Mouse (Mus musculus) A20 (cell line): Measurements from ENCODE around the gene Hoxb8.

Source experiments
- DNase-seq: peaks from one replicate; pipeline ENCODE4 v3.0.0-alpha.2; 2011; ENCODE audit warnings: low read depth, low spot score

Gene Hoxb8

DNA sequence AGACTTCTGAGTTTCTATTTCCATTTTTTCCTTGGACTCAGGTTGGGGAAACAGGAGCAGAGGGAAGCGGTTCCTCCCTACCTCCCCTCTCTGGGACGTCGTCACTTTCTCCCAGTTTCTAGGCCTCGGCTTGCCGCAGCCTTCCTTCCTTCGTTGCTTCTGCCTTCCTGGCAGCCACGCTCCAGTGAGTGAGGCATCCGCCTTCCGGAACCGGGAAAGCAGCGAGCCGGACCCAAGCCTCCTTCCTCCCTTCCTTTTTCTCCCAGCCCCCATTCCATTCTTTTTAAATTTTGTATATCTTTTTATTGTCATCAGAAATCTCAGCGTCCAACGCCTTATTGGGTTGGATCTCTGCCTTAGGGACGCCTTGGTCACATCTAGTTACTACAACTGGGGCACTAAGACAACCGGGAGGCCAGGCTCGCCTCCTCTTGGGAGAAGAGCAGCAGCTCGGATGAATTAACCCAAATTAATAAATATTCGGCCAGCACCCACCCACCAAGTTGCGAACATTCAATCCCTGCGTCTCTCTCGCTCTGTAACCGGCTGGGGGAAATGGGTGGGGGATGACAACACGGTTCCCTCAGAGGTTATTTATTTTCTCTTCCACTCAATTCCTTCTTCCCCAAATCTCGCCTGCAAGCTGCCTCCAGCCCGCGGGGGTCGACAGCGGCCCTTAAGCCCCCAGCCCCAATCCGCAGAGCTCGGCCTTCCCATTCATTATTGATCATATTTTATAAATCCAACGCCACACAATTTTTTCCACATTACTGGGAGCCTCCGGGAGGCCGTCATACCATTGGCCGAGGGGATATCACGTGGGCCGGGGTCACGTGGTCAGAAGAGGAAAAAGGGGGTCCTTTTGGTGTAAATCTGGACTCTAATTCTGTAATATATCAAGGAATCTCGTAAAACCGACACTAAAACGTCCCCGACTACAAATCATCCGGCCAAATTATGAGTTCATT, 4.3 kb downstream of the Hoxb8 start, which contains the start of gene Hoxb7:
Gene Hoxb7, plus strand, starts transcription at position 853 of the 968 bp plus-strand sequence.
- peak; percentile 26 for DNase-seq

DNA sequence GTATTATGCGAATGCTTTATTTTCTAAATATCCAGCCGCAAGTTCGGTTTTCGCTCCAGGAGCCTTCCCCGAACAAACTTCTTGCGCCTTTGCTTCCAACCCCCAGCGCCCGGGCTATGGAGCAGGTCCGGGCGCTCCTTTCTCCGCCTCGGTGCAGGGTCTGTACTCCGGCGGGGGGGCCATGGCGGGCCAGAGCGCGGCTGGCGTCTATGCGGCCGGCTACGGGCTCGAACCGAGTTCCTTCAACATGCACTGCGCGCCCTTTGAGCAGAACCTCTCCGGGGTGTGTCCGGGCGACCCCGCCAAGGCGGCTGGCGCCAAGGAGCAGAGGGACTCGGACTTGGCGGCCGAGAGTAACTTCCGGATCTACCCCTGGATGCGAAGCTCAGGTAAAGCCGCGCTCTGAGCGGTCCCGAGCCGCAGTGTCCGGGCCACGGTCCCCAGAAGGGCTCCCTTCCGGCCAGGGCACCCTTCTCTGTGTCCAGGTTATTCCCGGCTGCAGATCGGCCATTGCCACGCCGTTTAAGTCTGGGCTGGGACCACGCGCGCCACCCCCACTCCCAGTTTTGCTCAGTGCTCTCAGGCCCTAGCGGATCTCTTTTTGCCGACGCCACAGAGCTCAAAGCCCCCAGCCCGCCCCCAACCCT, 5.2 kb downstream of the Hoxb8 start:
- no peak for DNase-seq

GRCm38 (mm10) chr11:96287411-96287810, 5.7 kb downstream of the Hoxb8 start:
- no peak for DNase-seq

DNA sequence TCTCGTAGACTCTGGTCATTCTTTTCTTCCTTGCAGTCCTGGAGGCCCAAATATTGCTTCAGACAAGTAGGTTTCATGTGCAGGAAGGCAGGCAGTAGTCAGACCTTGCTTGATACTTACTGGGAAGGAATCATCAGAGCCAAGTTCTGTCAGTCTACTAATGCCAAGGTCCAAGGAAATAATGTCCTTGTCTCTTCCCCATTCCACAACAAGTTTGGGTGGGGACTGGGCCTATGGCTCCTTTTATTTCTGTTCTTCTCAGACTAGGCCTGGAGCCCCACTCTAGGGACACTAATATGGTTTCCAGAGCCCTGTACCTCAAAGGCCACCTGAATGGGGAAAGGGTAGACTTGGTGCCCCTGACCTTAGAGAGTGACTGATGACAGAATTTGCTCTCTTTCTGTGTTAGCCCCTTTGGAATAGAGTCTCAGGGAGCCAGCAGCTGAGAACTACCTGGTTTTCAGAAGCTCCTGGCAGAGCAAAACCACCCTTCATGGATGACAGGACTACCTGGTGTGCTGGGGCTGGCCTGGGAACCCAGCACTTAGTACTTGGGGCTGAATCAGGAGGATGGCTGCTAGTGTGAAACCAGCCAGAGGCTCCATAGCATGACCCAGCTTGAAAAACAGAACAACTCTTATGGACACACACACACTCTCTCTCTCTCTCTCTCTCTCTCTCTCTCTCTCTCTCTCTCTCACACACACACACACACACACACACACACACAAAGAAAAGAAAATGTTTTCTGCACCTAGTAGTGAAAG, 6.9 kb downstream of the Hoxb8 start:
- peak; percentile 37 for DNase-seq

DNA sequence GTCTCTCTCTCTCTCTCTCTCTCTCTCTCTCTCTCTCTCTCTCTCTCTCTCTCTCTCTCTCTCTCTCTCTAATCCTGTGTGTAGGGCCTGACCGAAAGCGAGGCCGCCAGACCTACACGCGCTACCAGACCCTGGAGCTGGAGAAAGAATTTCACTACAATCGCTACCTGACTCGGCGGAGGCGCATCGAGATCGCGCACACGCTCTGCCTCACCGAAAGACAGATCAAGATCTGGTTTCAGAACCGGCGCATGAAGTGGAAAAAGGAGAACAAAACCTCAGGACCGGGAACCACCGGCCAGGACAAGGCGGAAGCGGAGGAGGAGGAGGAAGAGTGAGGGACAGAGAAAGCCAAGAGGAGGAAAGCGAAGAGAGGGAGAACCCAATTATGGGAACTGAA, 7.6 kb downstream of the Hoxb8 start:
- DNase-seq = no peak

DNA sequence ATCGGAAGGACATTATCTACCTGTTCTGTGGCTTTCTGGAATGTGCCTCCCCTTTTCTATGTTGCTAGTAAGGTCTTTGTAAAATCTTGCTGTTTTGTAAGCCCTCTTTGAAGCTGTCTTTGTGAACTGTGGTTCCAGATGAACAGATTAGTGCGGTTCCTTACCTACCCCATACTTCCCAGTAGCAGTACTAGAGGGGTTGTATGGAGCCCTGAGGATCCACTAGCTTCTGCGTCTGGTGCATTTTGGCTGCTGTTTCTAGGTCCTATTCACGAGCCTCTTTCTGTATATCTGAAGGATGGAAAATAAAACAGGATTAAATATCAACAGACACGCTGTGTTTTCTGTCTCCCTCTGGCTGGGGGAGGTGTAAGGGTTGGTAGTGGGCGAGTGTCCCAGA, 8.1 kb downstream of the Hoxb8 start:
- peak; percentile 74 for DNase-seq

GRCm38 (mm10) chr11:96290705-96291355, 9.1 kb downstream of the Hoxb8 start:
- peak; percentile 73 for DNase-seq

GRCm38 (mm10) chr11:96291681-96292564, 10.2 kb downstream of the Hoxb8 start, which contains the start of gene Hoxb6:
Hoxb6 (plus strand) TSS chr11:96292476.
- peak; percentile 88 for DNase-seq

DNA sequence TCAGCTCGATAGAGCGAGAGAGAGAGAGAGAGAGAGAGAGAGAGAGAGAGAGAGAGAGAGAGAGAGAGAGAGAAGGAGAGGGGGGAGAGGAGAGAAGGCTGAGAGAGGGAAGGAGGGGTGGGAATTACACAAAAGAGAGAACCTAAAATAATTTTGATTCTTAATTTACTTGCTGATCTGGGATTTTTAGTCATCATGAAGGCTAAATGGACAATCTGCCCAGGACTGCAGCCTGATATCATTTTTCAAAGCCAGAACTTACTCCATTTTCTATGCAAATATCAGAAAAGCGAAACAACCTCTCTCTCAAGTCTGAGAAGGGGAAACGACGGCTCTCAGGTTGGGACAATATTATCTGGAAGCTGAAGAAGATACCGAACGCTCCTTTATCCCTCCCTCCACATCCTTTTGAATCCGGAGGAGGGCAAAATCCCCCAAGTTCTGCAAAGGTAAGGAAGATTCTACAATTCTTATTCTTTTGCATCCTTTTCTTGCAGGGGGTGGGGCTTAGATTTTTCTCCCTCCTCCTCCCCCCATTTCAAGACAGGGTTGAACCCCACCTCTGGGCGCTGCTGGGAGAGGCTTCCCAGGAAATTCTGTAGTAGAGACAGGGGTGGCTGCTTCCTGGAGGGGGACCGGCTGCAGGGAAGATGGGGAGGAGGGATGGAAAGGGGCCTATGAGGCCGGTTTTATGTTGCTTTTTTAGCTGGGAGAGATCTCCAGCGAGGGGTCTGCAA, 11.0 kb downstream of the Hoxb8 start:
- DNase-seq = peak; percentile 87

GRCm38 (mm10) chr11:96293302-96293921, 11.7 kb downstream of the Hoxb8 start:
- DNase-seq = peak; percentile 67

DNA sequence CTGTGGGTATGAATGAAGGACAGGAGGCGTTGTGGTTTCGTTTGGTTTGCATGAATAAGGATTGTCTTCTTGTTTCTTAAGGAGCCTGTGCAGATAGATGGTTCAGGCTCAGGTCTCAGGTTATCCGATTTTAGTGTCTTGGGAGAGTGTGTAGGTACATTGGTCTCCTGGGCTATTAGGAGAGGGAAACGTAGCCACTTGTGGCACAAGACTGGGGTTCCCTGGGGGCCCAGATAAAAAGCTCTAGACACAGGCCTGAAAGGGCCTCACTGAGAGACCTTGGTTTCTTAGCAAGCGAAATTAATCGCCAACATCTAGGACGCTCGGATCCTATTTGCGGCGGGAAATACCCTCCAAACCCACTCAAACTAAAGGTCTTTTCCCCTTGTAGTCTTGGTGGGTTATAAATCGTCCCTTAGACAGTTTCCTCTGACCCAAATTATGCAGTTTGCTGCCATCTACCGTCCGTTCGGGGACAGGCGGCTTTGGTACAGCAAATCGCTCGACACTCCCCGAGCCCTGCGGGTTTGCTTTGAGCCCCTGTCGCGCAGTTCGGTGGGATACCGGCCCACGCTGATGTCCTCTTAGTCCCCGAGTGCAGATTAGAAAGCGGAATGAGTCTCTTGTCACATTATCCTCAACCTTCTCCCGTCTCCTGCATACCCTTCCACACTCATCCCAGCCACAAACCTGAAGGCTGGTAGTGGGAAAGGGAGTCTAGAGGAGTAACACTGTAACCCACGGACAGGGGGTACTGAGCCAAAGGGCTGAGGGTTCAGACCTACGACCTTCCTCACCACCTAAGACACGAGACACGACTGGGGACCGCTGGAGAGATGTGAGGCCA, 12.8 kb downstream of the Hoxb8 start:
- DNase-seq = peak; percentile 91

DNA sequence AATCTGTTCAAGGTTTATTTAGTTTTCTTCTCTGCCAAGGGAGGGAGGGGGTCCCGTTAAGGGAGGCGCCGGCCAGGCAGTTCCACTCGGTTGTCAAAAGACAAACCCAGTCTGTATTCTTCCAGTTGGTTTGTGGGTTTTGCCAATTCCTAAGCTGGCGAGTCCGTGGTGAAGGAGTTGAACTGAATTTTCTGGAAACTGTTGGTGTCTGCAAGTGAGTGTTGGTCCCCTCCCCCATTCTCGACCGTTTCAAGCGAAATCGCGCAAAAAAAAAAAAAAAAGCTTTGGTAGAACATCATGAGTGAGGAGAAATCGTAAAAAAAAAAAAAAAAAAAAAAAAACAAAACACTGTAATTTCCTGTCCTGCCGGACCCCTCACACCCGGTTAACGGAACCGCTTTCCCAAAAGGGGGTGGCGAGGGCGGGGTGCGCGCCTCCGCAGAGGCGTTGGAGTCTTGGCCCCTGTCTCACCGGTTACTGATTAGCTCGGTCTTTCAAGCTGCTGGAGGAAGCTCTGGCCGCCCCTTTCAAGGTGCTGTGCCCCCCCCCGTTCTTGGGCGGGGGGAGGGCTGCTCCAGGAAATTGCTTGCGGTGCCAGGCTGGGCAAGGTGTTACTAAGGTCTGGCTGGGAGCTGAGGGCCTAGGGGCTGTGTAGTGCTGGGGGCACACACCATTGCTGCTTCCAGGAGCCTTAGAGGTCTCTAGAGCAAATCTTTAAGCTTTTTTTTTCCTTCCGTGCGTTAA, 13.6 kb downstream of the Hoxb8 start:
- DNase-seq = no peak

DNA sequence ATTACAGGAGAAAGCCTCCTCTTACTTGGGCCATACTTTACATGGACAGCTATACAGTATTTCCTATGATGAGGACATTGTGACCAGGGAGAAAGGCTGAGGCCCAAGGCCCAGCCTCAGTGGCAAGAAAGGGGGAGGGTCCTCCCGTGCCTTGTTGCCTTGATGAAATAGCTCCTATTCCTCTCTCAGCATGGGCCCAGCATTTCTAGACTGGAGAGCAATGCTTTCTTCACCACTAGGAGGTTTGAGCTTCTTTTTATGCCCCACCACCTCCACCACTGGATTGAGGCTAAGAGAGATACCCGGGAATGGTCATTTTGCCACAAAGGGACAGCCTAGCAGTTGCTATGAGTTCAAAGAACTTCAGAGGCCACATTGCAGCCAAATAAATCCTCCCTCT, 15.3 kb downstream of the Hoxb8 start:
- DNase-seq = no peak

DNA sequence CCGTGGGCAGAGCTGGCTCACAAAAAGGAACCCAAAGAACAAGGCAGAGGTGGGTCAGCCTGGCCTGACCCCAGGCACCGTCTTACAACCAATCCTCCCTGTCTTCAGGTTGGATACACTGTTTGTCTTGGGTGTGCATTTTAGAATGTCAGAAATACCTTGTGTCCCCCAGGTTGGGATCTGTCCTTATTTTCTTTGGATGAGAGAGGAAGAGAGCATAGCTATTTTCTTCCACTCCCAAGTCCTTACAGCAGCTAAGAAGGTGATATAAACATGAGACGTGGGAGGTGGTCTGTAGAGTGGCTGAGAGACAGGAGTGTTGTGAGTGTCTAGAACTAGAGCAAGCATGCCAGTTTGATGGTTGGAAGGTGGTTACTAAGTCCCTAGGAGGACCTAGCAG, 15.7 kb downstream of the Hoxb8 start:
- no peak for DNase-seq

DNA sequence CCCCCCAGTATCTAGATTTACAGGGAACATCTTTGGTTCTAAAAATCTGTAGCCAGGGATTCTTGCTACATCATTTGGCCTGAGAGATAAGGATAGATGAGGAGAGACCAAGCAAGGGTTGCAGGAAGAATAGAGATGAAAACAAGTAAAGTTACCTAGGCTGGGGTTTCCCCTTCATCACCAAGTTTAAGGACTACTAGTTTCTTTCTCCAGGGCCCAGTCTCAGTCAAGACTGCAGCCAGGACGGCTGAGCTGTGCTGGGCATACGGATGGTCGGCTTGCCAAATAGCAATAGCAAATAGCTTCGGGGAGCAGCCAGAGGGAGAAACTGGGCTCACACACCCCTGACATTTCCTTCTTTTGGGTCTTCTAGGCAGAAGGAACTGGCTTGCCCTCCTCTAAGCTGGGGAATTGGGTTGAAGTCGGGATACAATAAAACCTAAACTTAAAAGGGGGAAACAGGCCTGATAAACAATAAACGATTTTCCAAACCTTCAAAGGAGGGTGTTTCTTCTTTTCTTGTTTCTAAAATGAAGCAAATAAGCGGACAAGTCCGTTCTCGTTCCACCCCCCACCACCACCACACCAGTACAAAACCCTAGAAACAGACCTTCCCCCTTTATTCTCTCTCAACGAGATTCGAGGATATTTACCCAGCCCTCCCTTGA, 16.4 kb downstream of the Hoxb8 start:
- no peak for DNase-seq

GRCm38 (mm10) chr11:96298895-96299667, 17.4 kb downstream of the Hoxb8 start:
- no peak for DNase-seq
